Mouse (Mus musculus) gastrocnemius, postnatal 36 days (tissue): ENCODE data around the gene Rdh16. TPM values are rescaled to one million over a fixed set of nuclear protein-coding genes. Genes with fewer than 3 reads are reported as not detected.
"Not testable (repeated sequence)": the region's sequence is repeated elsewhere in the genome, so short reads cannot be mapped to it uniquely, and the experiment has no call there.

Source experiments
- DNase-seq, 2 experiments: peaks; one replicate each; pipeline ENCODE4 v3.0.0; 2022
- intact Hi-C: fragments of 180-260 bp; cut with DNase I; formaldehyde crosslinking; loops from one replicate; pipeline ENCODE4 v1.15.1; 2025
- total RNA-seq, 2 experiments: library from RNA; stranded (reverse); gene quantifications; 2 replicates each; pipeline ENCODE4 v1.2.3; 2021

The Rdh16 gene
- total RNA-seq, 2 experiments from 2014 or later: not detected

DNA sequence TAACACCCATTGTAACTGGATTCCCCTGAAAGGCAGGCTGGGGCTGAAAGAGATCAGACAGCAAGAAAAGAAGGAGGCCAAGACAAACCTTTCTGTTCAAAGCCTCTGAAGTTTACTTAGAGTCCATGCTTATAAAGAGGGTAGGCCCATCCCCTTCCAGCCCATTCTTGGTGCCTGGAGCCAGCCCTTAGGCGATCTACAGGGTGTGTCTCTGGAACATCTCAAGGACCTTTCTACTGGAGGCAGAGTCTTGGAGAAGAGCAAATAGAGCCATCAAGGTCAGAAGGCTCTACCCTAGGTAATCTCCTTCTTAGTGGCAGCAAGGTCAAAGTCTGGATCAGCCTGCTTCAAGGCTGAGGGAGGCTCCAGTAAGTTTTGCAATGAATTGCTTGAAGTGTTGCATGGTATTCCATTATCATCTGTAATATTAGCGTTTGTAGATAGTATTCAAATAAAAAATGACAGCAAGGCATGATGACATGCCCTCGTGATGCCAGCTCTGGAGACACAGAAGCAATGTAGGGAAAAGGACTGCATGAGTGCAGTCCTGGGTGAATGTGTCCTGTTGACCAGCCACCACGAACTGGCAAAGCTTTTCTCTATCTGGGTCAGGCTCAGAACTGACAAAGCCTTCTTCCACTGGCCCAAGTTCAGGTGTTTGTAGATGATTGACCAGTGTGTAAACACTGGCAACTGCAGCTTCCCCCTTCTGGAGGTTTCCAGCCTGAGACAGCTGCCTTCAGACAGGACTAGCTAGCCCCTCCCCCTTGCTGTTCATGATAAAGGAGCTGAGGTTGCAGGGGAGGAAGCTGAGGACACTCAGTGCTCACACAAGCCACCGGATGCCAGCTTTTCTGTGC is 92.4 kb downstream of the Rdh16 start:
- DNase-seq, intact Hi-C loops: not testable (repeated sequence)

Other genes with a start within 250 kb of the Rdh16 start
- gene Lrp1, start 180.0 kb upstream of the Rdh16 start, total RNA-seq: 10 to 100 TPM; 48.6 to 49.1 TPM
- 10 to 100 TPM; 15.4 to 15.5 TPM for gene Stat6, start 158.2 kb upstream of the Rdh16 start, total RNA-seq
- 1 to 10 TPM; 1.9 to 2.1 TPM for gene Nemp1, start 134.3 kb upstream of the Rdh16 start, total RNA-seq
- 1 to 10 TPM; 2.3 to 4.4 TPM for gene Nab2, start 132.6 kb upstream of the Rdh16 start, total RNA-seq
- gene Myo1a, start 96.0 kb upstream of the Rdh16 start, total RNA-seq: under 1 TPM; 0.15 to 0.18 TPM
- not detected for gene Tac2, start 76.7 kb upstream of the Rdh16 start, total RNA-seq
- 1 to 10 TPM; 5.1 to 5.9 TPM for gene Zbtb39, start 61.6 kb upstream of the Rdh16 start, total RNA-seq
- gene Gpr182, start 49.4 kb upstream of the Rdh16 start, total RNA-seq: under 1 TPM; 0.13 to 0.15 TPM
- under 1 TPM; 0.05 to 0.10 TPM for gene Rdh1, start 41.4 kb upstream of the Rdh16 start, total RNA-seq
- gene Rdh16f1, start 41.4 kb upstream of the Rdh16 start, total RNA-seq: not detected
- under 1 TPM; 0.47 to 0.69 TPM for gene Rdh9, start 24.8 kb upstream of the Rdh16 start, total RNA-seq
- gene Rdh19, start 48.8 kb downstream of the Rdh16 start, total RNA-seq: not detected
- gene Rdh16f2, start 65.3 kb downstream of the Rdh16 start, total RNA-seq: not detected
- not detected for gene Rdh7, start 87.7 kb downstream of the Rdh16 start, total RNA-seq
- not detected for gene Sdr9c7, start 97.4 kb downstream of the Rdh16 start, total RNA-seq
- gene Hsd17b6, start 206.5 kb downstream of the Rdh16 start, total RNA-seq: not detected
- gene Prim1, start 214.0 kb downstream of the Rdh16 start, total RNA-seq: 1 to 10 TPM in 1 of 2 experiments, under 1 TPM in 1; 0.71 to 1.1 TPM
- 100 to 1,000 TPM; 318 to 407 TPM for gene Naca, start 234.4 kb downstream of the Rdh16 start, total RNA-seq